Mouse (Mus musculus): ENCODE data around the gene Ank.

GRCm38 (mm10) chr15:27533036-27533435 lies 66.6 kb downstream of the Ank start:
- TF ChIP-seq CTCF (conservative IDR thresholded peaks at IDR 0.05; ENCODE audit: low read length): no peak
- no peak for TF ChIP-seq NANOG (IDR thresholded peaks at IDR 0.05; ENCODE audit: borderline replicate concordance, low read length)
- no peak for TF ChIP-seq POU5F1 (IDR thresholded peaks at IDR 0.05; ENCODE audit: borderline replicate concordance, low read length)

All from E14TG2a.4 (cell line).